Mouse (Mus musculus) heart, adult 10 weeks (tissue): ENCODE data around the gene Tmem110. TPM values are rescaled to one million over a fixed set of nuclear protein-coding genes. Genes with fewer than 3 reads are reported as not detected.

Experiments
- polyA plus RNA-seq: library from polyadenylated mRNA; stranded (reverse); fragments of 350-450 nt; fragmentation: Illumina TruSeq; extraction: RNeasy Lipid Tissue Mini Kit (QIAGEN cat#74804); gene quantifications from one replicate; pipeline ENCODE4 v1.2.3, GENCODE M21; 2014; ENCODE audit warnings: low read depth, low replicate concordance

Tmem110 gene
- polyA plus RNA-seq: 12.3 TPM

GRCm38 (mm10) chr14:30825476-30826131, at the start of gene Tmem110:
TSS of gene Tmem110 (plus strand) at chr14:30825590.

GRCm38 (mm10) chr14:30878958-30879571, 53.7 kb downstream of the Tmem110 start, which contains the start of gene Mustn1:
TSS of gene Mustn1 (plus strand) at chr14:30879200.

GRCm38 (mm10) chr14:30886204-30886603, 60.8 kb downstream of the Tmem110 start, which contains the start of gene Itih4:
TSS of gene Itih4 (plus strand) at chr14:30886476.

GRCm38 (mm10) chr14:30923375-30924105, 98.2 kb downstream of the Tmem110 start, which contains the start of gene Itih3:
TSS of gene Itih3 (minus strand) at chr14:30923760.

Other genes with a start within 250 kb of the Tmem110 start
- 21.5 TPM for gene Prkcd, start 199.4 kb upstream of the Tmem110 start, polyA plus RNA-seq
- 8.2 TPM for gene Rft1, start 171.2 kb upstream of the Tmem110 start, polyA plus RNA-seq
- 5.4 TPM for gene Sfmbt1, start 110.7 kb upstream of the Tmem110 start, polyA plus RNA-seq
- 15.1 TPM for gene Mustn1, start 53.6 kb downstream of the Tmem110 start, polyA plus RNA-seq
- 4.7 TPM for gene Itih4, start 60.9 kb downstream of the Tmem110 start, polyA plus RNA-seq
- gene Itih3, start 98.2 kb downstream of the Tmem110 start, polyA plus RNA-seq: 0.52 TPM
- not detected for gene Itih1, start 117.7 kb downstream of the Tmem110 start, polyA plus RNA-seq
- 4.4 TPM for gene Nek4, start 125.8 kb downstream of the Tmem110 start, polyA plus RNA-seq
- 44.4 TPM for gene Glt8d1, start 175.8 kb downstream of the Tmem110 start, polyA plus RNA-seq
- 184 TPM for gene Spcs1, start 176.1 kb downstream of the Tmem110 start, polyA plus RNA-seq
- gene Pbrm1, start 193.5 kb downstream of the Tmem110 start, polyA plus RNA-seq: 22.5 TPM
- gene Gnl3, start 193.6 kb downstream of the Tmem110 start, polyA plus RNA-seq: 40.5 TPM